Comparison of ENCODE assay signal across 11 mouse cellular contexts in the genomic region with DNA sequence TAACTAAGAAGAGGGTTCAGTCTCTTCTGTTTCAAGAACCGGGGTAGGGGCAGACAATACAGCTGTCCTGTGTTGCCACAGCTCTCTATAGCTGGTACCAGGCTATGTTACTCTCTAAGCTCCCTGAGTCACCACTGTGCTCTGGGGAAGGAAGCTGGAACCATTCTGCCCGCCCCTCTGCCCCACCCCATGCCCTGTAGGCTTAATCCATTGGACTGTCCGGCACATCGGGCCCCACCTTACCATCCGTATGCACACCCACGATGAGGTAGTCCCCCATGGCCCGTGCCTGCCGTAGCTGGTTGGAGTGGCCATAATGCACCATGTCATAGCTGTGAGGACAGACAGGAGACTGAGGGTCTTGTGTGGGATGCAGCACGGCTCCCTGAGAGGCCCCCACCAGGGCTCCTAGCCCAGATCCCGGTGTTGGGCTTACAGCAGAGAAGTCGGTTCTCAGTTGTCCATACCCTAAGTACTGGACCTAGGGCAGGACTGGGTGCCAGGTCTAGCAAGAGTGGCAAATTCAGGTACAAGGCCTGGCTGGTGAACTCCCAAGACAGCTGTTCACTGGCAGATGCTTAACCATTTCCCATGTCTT. TPM values are rescaled to one million over a fixed set of nuclear protein-coding genes. Genes with fewer than 3 reads are reported as not detected.
DNase-seq lines count a peak whose midpoint lies in the region; ATAC-seq and TF ChIP-seq lines count a peak whose summit lies in the region.
"Had no signal": no experiment of that assay in that cellular context is flagged by ENCODE, and none has a peak within 500 bp of the region (broad histone marks: within the 10 kb centered on the region; RNA-seq: fewer than 3 reads in every experiment).

No protein-coding gene starts in this region.

- H3K4me1 ChIP-seq in cerebellum, adult 2 months (ENCODE audit: control insufficient read depth, insufficient read depth, low read length) = peaks cover 29% of the 10 kb centered on the region
- peaks cover 24% of the 10 kb centered on the region for H3K4me1 ChIP-seq in liver, adult 2 months (ENCODE audit: control insufficient read depth, insufficient read depth, low read length)
- peaks cover 8% of the 10 kb centered on the region; the same call in 1 of the 2 replicates for H3K4me1 ChIP-seq in hindbrain, postnatal 0 days (ENCODE audit: insufficient read depth, low read length)

- no peak overlapping the region for H3K27ac ChIP-seq in cerebellum, adult 2 months (ENCODE audit: insufficient read depth, low read length)
- H3K27ac ChIP-seq in liver, adult 2 months (replicated peaks; ENCODE audit: insufficient read depth, low read depth, low read length) = peak overlapping the region; percentile 100
- H3K27ac ChIP-seq in hindbrain, postnatal 0 days = no peak overlapping the region

- H3K36me3 ChIP-seq in liver, adult 2 months (ENCODE audit: control insufficient read depth, insufficient read depth, low read length) = peaks cover 41% of the 10 kb centered on the region
- peaks cover 37% of the 10 kb centered on the region for H3K36me3 ChIP-seq in hindbrain, postnatal 0 days (ENCODE audit: insufficient read depth, low read length)
- H3K36me3 ChIP-seq in myocyte (ENCODE audit: control insufficient read depth, insufficient read depth) = peaks cover 29% of the 10 kb centered on the region

- TF ChIP-seq CTCF in cerebellum, adult 2 months (IDR thresholded peaks at IDR 0.05; ENCODE audit: borderline replicate concordance, insufficient read depth, low read depth, low read length) = no peak
- no peak for TF ChIP-seq CTCF in liver, adult 2 months (IDR thresholded peaks at IDR 0.05; ENCODE audit: low read depth, low read length)
- TF ChIP-seq CTCF in hindbrain, postnatal 0 days (IDR thresholded peaks at IDR 0.05; ENCODE audit: low read depth) = no peak

- H3K4me3 ChIP-seq in cerebellum, adult 2 months (replicated peaks; ENCODE audit: insufficient read depth, low read depth, low read length) = peak overlapping the region; percentile 27
- H3K4me3 ChIP-seq in liver, adult 2 months (ENCODE audit: insufficient read depth, low read depth, low read length) = peak overlapping the region; percentile 99
- no peak overlapping the region for H3K4me3 ChIP-seq in hindbrain, postnatal 0 days (ENCODE audit: low read length)
- H3K4me3 ChIP-seq in myocyte = peak overlapping the region; percentile 65

- 74% methylated on average over 11 of the region's 11 CpGs for WGBS in cerebellum, adult 2 months
- WGBS in liver, adult 2 months = 31% methylated on average over 11 of the region's 11 CpGs
- WGBS in hindbrain, postnatal 0 days = 87% methylated on average over 11 of the region's 11 CpGs

- TF ChIP-seq POLR2A in cerebellum, adult 2 months (IDR thresholded peaks at IDR 0.05; ENCODE audit: borderline replicate concordance, insufficient read depth, low read length) = no peak
- no peak for TF ChIP-seq POLR2A in liver, adult 2 months (IDR thresholded peaks at IDR 0.05; ENCODE audit: extremely low read depth, insufficient read depth, low read length)
- no peak for TF ChIP-seq POLR2A in myocyte (IDR thresholded peaks at IDR 0.05; ENCODE audit: insufficient read length, low read depth)

- H3K4me2 ChIP-seq in hindbrain, postnatal 0 days (ENCODE audit: low read depth, low read length) = peak overlapping the region; percentile 85
- H3K4me2 ChIP-seq in myocyte (ENCODE audit: low read depth) = peak overlapping the region; percentile 82

- no peak for ATAC-seq in hindbrain, postnatal 0 days
- ATAC-seq: inflammation-experienced regulatory T-cells, adult 6 months had no signal

- no peak overlapping the region for H3ac ChIP-seq in myocyte (ENCODE audit: control insufficient read depth, insufficient read length)

- H3K27me3 ChIP-seq in cerebellum, adult 2 months (ENCODE audit: control insufficient read depth, insufficient read depth, low read length) = no peaks in the 10 kb centered on the region
- no peaks in the 10 kb centered on the region for H3K27me3 ChIP-seq in liver, adult 2 months (ENCODE audit: control insufficient read depth, insufficient read depth, low read length)
- no peaks in the 10 kb centered on the region for H3K27me3 ChIP-seq in hindbrain, postnatal 0 days (ENCODE audit: insufficient read depth, low read length)
- no peaks in the 10 kb centered on the region for H3K27me3 ChIP-seq in myocyte (ENCODE audit: control insufficient read depth, insufficient read depth, insufficient read length)

- peak overlapping the region; percentile 55 for H3K9ac ChIP-seq in liver, adult 2 months (ENCODE audit: low read depth, low read length)
- H3K9ac ChIP-seq in hindbrain, postnatal 0 days (replicated peaks; ENCODE audit: low read length) = no peak overlapping the region

- peaks cover 21% of the 10 kb centered on the region for H3K79me2 ChIP-seq in liver, adult 2 months (ENCODE audit: control insufficient read depth, insufficient read depth, low read length)
- peaks cover 34% of the 10 kb centered on the region for H3K79me2 ChIP-seq in myocyte (ENCODE audit: control insufficient read depth, insufficient read depth)

- peak in 1 of 2 experiments; percentile 15 for DNase-seq in cerebellum, adult 2 months
- DNase-seq in cerebellum, adult 11-12 months = no peak
- DNase-seq in liver, adult 2 months (ENCODE audit: extremely low read depth, low read depth, low spot score) = peak; percentile 45
- no peak for DNase-seq in liver
- DNase-seq in hindbrain, postnatal 0 days (ENCODE audit: low spot score) = no peak
- no peak for DNase-seq in gastrocnemius, adult 8-10 months (ENCODE audit: low spot score in 2 of 2)
- DNase-seq in ovary, postnatal 36 days (ENCODE audit: low spot score) = no peak
- DNase-seq: gastrocnemius, postnatal 36 days had no signal

- no peaks in the 10 kb centered on the region for H3K9me3 ChIP-seq in hindbrain, postnatal 0 days (ENCODE audit: low read length)

TF ChIP-seq in myocyte, 11 proteins besides CTCF, POLR2A, EP300 and RAD21:
- TF ChIP-seq MYOG (IDR thresholded peaks at IDR 0.05; ENCODE audit: control insufficient read depth in 1 of 3, insufficient read depth in 1 of 3, insufficient read length in 2 of 3, low read depth in 2 of 3) (peak in 1 of 3 experiments; percentile 26), USF1 (IDR thresholded peaks at IDR 0.05; ENCODE audit: low read depth) (no peak)

RNA-seq across cellular contexts. Expression of gene Pcyt2, which starts 2.0 kb away (rescaled TPM):
- 401 and 403 TPM in 2 replicates for polyA plus RNA-seq in cerebellum, adult 2 months (2012; rRNA removed)
- total RNA-seq in liver, adult 2 months (2014; rRNA removed) = 494 and 540 TPM in 2 replicates
- 1,294 and 1,652 TPM in 2 replicates for polyA plus RNA-seq in liver, adult 2 months (2012; rRNA removed)
- 120 and 142 TPM in 2 replicates for total RNA-seq in hindbrain, postnatal 0 days (2014; rRNA removed)
- polyA plus RNA-seq in hindbrain, postnatal 0 days (2015; fragmentation: Nextera tagmentation; extraction: Ambion mirVana) = 125 and 143 TPM in 2 replicates
- 117 TPM for polyA plus RNA-seq in myocyte (2012; fragmentation: generic; extraction: Trizol)
- 10 to 100 TPM; 20.0 to 26.8 (median 26.0) TPM for total RNA-seq in gastrocnemius, adult 8-10 months (2022)

RNA-seq across cellular contexts. Expression of gene Npb, which starts 7.4 kb away (rescaled TPM):
- 4.7 and 5.6 TPM in 2 replicates for polyA plus RNA-seq in cerebellum, adult 2 months (2012; rRNA removed)
- total RNA-seq in liver, adult 2 months (2014; rRNA removed) = not detected in 2 replicates
- polyA plus RNA-seq in liver, adult 2 months (2012; rRNA removed) = 2.0 and 2.7 TPM in 2 replicates
- total RNA-seq in hindbrain, postnatal 0 days (2014; rRNA removed) = 0.78 TPM in 1 of 2 replicates, not detected in the other
- 1.8 and 3.0 TPM in 2 replicates for polyA plus RNA-seq in hindbrain, postnatal 0 days (2015; fragmentation: Nextera tagmentation; extraction: Ambion mirVana)
- polyA plus RNA-seq in myocyte (2012; fragmentation: generic; extraction: Trizol) = 0.32 TPM
- total RNA-seq in gastrocnemius, adult 8-10 months (2022) = not detected
- total RNA-seq: gastrocnemius, postnatal 36 days; neutrophil, adult 5-6 weeks had no signal

RNA-seq across cellular contexts. Expression of gene Sirt7, which starts 9.3 kb away (rescaled TPM):
- 76.9 and 80.5 TPM in 2 replicates for polyA plus RNA-seq in cerebellum, adult 2 months (2012; rRNA removed)
- 31.1 and 36.3 TPM in 2 replicates for total RNA-seq in liver, adult 2 months (2014; rRNA removed)
- 69.7 and 72.1 TPM in 2 replicates for polyA plus RNA-seq in liver, adult 2 months (2012; rRNA removed)
- total RNA-seq in hindbrain, postnatal 0 days (2014; rRNA removed) = 30.8 and 32.8 TPM in 2 replicates
- polyA plus RNA-seq in hindbrain, postnatal 0 days (2015; fragmentation: Nextera tagmentation; extraction: Ambion mirVana) = 32.3 and 38.3 TPM in 2 replicates
- 29.9 TPM for polyA plus RNA-seq in myocyte (2012; fragmentation: generic; extraction: Trizol)
- 1 to 10 TPM; 2.6 to 4.5 (median 3.8) TPM for total RNA-seq in gastrocnemius, adult 8-10 months (2022)

RNA-seq across cellular contexts. Expression of gene Anapc11, which starts 17.5 kb away (rescaled TPM):
- 168 and 178 TPM in 2 replicates for polyA plus RNA-seq in cerebellum, adult 2 months (2012; rRNA removed)
- 8.9 and 12.8 TPM in 2 replicates for total RNA-seq in liver, adult 2 months (2014; rRNA removed)
- 57.0 and 59.4 TPM in 2 replicates for polyA plus RNA-seq in liver, adult 2 months (2012; rRNA removed)
- total RNA-seq in hindbrain, postnatal 0 days (2014; rRNA removed) = 38.0 and 39.6 TPM in 2 replicates
- 198 and 200 TPM in 2 replicates for polyA plus RNA-seq in hindbrain, postnatal 0 days (2015; fragmentation: Nextera tagmentation; extraction: Ambion mirVana)
- polyA plus RNA-seq in myocyte (2012; fragmentation: generic; extraction: Trizol) = 184 TPM
- 10 to 100 TPM; 42.5 to 54.1 (median 49.7) TPM for total RNA-seq in gastrocnemius, adult 8-10 months (2022)

RNA-seq across cellular contexts. Expression of gene Alyref, which starts 17.5 kb away (rescaled TPM):
- 42.6 and 51.8 TPM in 2 replicates for polyA plus RNA-seq in cerebellum, adult 2 months (2012; rRNA removed)
- 33.8 and 34.5 TPM in 2 replicates for total RNA-seq in liver, adult 2 months (2014; rRNA removed)
- polyA plus RNA-seq in liver, adult 2 months (2012; rRNA removed) = 12.6 and 12.9 TPM in 2 replicates
- 95.2 and 114 TPM in 2 replicates for total RNA-seq in hindbrain, postnatal 0 days (2014; rRNA removed)
- polyA plus RNA-seq in hindbrain, postnatal 0 days (2015; fragmentation: Nextera tagmentation; extraction: Ambion mirVana) = 185 and 189 TPM in 2 replicates
- polyA plus RNA-seq in myocyte (2012; fragmentation: generic; extraction: Trizol) = 113 TPM
- 10 to 100 TPM; 20.1 to 40.8 (median 35.8) TPM for total RNA-seq in gastrocnemius, adult 8-10 months (2022)
